In the genomic region with DNA sequence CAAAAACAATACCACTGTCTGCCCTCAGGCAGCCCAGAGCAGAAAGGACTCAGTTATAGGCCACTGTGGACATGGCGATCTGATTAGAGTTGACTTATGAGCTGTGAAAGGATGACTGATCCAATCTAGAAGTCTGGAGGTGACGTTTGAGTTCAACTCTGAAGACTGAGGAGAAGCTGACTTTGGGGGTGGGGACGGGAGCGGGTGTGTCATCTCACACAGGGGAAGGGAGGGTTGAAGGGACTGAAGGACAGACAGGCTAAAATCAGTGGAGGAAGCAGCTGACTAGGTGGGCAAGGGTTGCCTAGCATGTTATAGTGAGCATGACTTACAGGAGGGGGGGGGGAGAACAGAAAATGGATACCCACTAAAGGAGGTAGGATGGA, we compare ENCODE assay signal across 28 mouse cellular contexts. TPM values are rescaled to one million over a fixed set of nuclear protein-coding genes. Genes with fewer than 3 reads are reported as not detected.
DNase-seq lines count a peak whose midpoint lies in the region; ATAC-seq and TF ChIP-seq lines count a peak whose summit lies in the region.
"Had no signal": no experiment of that assay in that cellular context is flagged by ENCODE, and none has a peak within 500 bp of the region (broad histone marks: within the 10 kb centered on the region; RNA-seq: fewer than 3 reads in every experiment).

No protein-coding gene starts in this region.

- no peaks in the 10 kb centered on the region for H3K27me3 ChIP-seq in liver, embryonic 11.5 days (replicated peaks; ENCODE audit: control insufficient read depth, insufficient read depth, low read length)
- H3K27me3 ChIP-seq in G1E (ENCODE audit: insufficient read depth, low read length) = no peaks in the 10 kb centered on the region; the same call in 1 of the 2 replicates
- H3K27me3 ChIP-seq in liver, embryonic 13.5 days = no peaks in the 10 kb centered on the region
- H3K27me3 ChIP-seq: embryonic facial prominence, embryonic 13.5 days; forebrain, embryonic 12.5 days; forebrain, embryonic 15.5 days; heart, embryonic 13.5 days had no signal

- no peak overlapping the region for H3K4me2 ChIP-seq in liver, embryonic 11.5 days
- no peak overlapping the region for H3K4me2 ChIP-seq in liver, embryonic 13.5 days
- H3K4me2 ChIP-seq: embryonic facial prominence, embryonic 13.5 days; forebrain, embryonic 12.5 days; forebrain, embryonic 15.5 days; heart, embryonic 13.5 days; hindbrain, embryonic 14.5 days had no signal

- H3K4me1 ChIP-seq in liver, embryonic 11.5 days (replicated peaks; ENCODE audit: control insufficient read depth, insufficient read depth, low read length) = no peaks in the 10 kb centered on the region
- H3K4me1 ChIP-seq in G1E (ENCODE audit: insufficient read depth, low read depth, low read length) = peaks cover 27% of the 10 kb centered on the region
- peaks cover 11% of the 10 kb centered on the region for H3K4me1 ChIP-seq in liver, embryonic 13.5 days (replicated peaks)
- H3K4me1 ChIP-seq: forebrain, embryonic 15.5 days; heart, embryonic 10.5 days; heart, embryonic 13.5 days had no signal

- no peak for TF ChIP-seq CTCF in G1E (IDR thresholded peaks at IDR 0.05; ENCODE audit: low read depth, low read length)

- no peak overlapping the region for H3K4me3 ChIP-seq in liver, embryonic 11.5 days (ENCODE audit: low read depth, low read length)
- peak overlapping the region; percentile 22; the same call in 1 of the 2 replicates for H3K4me3 ChIP-seq in G1E (ENCODE audit: low read depth, low read length)
- no peak overlapping the region for H3K4me3 ChIP-seq in liver, embryonic 13.5 days (replicated peaks)
- H3K4me3 ChIP-seq: embryonic facial prominence, embryonic 10.5 days; embryonic facial prominence, embryonic 13.5 days; erythroblast, embryonic 14.5 days; forebrain, embryonic 12.5 days; forebrain, embryonic 15.5 days; heart, adult 2 months; heart, embryonic 10.5 days; heart, embryonic 13.5 days had no signal

- 77% methylated on average over 4 of the region's 4 CpGs for WGBS in liver, embryonic 11.5 days
- WGBS in liver, embryonic 13.5 days (ENCODE audit: insufficient replicate concordance) = 67% methylated on average over 4 of the region's 4 CpGs

- DNase-seq in liver (peak; percentile 9), G1E (ENCODE audit: low spot score) (peak; percentile 19)
- DNase-seq in liver, embryonic 11.5 days (ENCODE audit: low spot score) = no peak
- DNase-seq in liver, embryonic 13.5 days = no peak
- no peak for DNase-seq in urinary bladder, adult 2 months (ENCODE audit: low spot score)
- DNase-seq in ovary, postnatal 14 days (ENCODE audit: low spot score) = no peak
- DNase-seq: adrenal gland, adult 8-10 months; adrenal gland, postnatal 25 days; cerebellum, adult 11-12 months; cerebellum, adult 8-10 months; cerebellum, postnatal 10 days; cerebellum, postnatal 36 days; embryo, embryonic 11 days; gastrocnemius, postnatal 10 days; gastrocnemius, postnatal 36 days; heart, adult 2 months; heart, postnatal 14 days; heart, postnatal 4 days had no signal

- no peak for ATAC-seq in liver, embryonic 11.5 days (replicated peaks; ENCODE audit: low FRiP score)
- ATAC-seq in G1E (ENCODE audit: extremely low read depth, insufficient number of reproducible peaks, low FRiP score, poor library complexity, severe bottlenecking) = peak; percentile 50
- peak; percentile 50 for ATAC-seq in liver, embryonic 13.5 days (ENCODE audit: low read depth)
- ATAC-seq: activated CD4-positive, CD25-positive, alpha-beta regulatory T cell, adult 4 months; forebrain, embryonic 15.5 days; hindbrain, postnatal 0 days had no signal

- H3K36me3 ChIP-seq in liver, embryonic 11.5 days (ENCODE audit: control insufficient read depth, insufficient read depth, low read length) = no peaks in the 10 kb centered on the region
- no peaks in the 10 kb centered on the region for H3K36me3 ChIP-seq in G1E (replicated peaks)
- H3K36me3 ChIP-seq in liver, embryonic 13.5 days = no peaks in the 10 kb centered on the region
- H3K36me3 ChIP-seq: embryonic facial prominence, embryonic 10.5 days; embryonic facial prominence, embryonic 13.5 days; forebrain, embryonic 12.5 days; forebrain, embryonic 15.5 days; heart, embryonic 10.5 days; heart, embryonic 13.5 days had no signal

- no peak overlapping the region for H3K9ac ChIP-seq in liver, embryonic 11.5 days (ENCODE audit: low read depth, low read length)
- no peak overlapping the region for H3K9ac ChIP-seq in liver, embryonic 13.5 days
- H3K9ac ChIP-seq: embryonic facial prominence, embryonic 13.5 days; forebrain, embryonic 12.5 days; forebrain, embryonic 15.5 days; heart, embryonic 13.5 days; hindbrain, embryonic 14.5 days had no signal

- no peak overlapping the region for H3K27ac ChIP-seq in liver, embryonic 11.5 days (ENCODE audit: low read depth, low read length)
- H3K27ac ChIP-seq in liver, embryonic 13.5 days = no peak overlapping the region
- H3K27ac ChIP-seq: embryonic facial prominence, embryonic 10.5 days; embryonic facial prominence, embryonic 13.5 days; forebrain, embryonic 12.5 days; forebrain, embryonic 15.5 days; heart, adult 2 months; heart, embryonic 10.5 days; heart, embryonic 13.5 days; hindbrain, embryonic 14.5 days; hindbrain, postnatal 0 days had no signal

- no peaks in the 10 kb centered on the region for H3K9me3 ChIP-seq in liver, embryonic 11.5 days (ENCODE audit: control insufficient read depth, low read length)
- peaks cover 3% of the 10 kb centered on the region; the same call in 1 of the 2 replicates for H3K9me3 ChIP-seq in G1E (replicated peaks)
- no peaks in the 10 kb centered on the region for H3K9me3 ChIP-seq in liver, embryonic 13.5 days (replicated peaks)
- H3K9me3 ChIP-seq: embryonic facial prominence, embryonic 13.5 days; forebrain, embryonic 12.5 days; forebrain, embryonic 15.5 days had no signal

RNA-seq across cellular contexts. Expression of gene Rarres1, which starts 15.9 kb away (rescaled TPM):
- polyA plus RNA-seq in liver, embryonic 11.5 days (2014; fragmentation: Nextera tagmentation; extraction: Ambion mirVana) = 3.4 and 4.6 TPM in 2 replicates
- not detected in 2 replicates for total RNA-seq in G1E (2014; fragmentation: Nextera tagmentation)
- total RNA-seq in G1E (2017) = 0.38 and 0.46 TPM in 2 replicates
- not detected in 2 replicates for polyA plus RNA-seq in G1E (2012)
- 2.0 TPM in 2 replicates for polyA plus RNA-seq in liver, embryonic 13.5 days (2015; fragmentation: Nextera tagmentation; extraction: Ambion mirVana)
- 0.55 and 0.91 TPM in 2 replicates for polyA plus RNA-seq in urinary bladder, adult 2 months (2012; rRNA removed)

RNA-seq across cellular contexts. Expression of gene Lxn, which starts 35.7 kb away (rescaled TPM):
- 30.4 and 32.8 TPM in 2 replicates for polyA plus RNA-seq in liver, embryonic 11.5 days (2014; fragmentation: Nextera tagmentation; extraction: Ambion mirVana)
- total RNA-seq in G1E (2014; fragmentation: Nextera tagmentation) (44.2 and 59.2 TPM in 2 replicates), G1E (2017) (84.6 and 92.3 TPM in 2 replicates)
- polyA plus RNA-seq in G1E (2012) = 26.1 and 30.6 TPM in 2 replicates
- 12.0 and 13.6 TPM in 2 replicates for polyA plus RNA-seq in liver, embryonic 13.5 days (2015; fragmentation: Nextera tagmentation; extraction: Ambion mirVana)
- 31.9 and 34.4 TPM in 2 replicates for polyA plus RNA-seq in urinary bladder, adult 2 months (2012; rRNA removed)

Comparison
In these comparisons a context has a peak if more than half of its experiments do, and no peak if none do; other contexts are left out.
1. DNase-seq: peak in liver (single experiment) and G1E (single experiment); none in liver, embryonic 11.5 days (single experiment), liver, embryonic 13.5 days (single experiment), urinary bladder, adult 2 months (single experiment) and ovary, postnatal 14 days (single experiment).